8 mouse cellular contexts compared by ENCODE assay signal in genomic region chr13:91807874-91808575, GRCm38 (mm10). TPM values are rescaled to one million over a fixed set of nuclear protein-coding genes. Genes with fewer than 3 reads are reported as not detected.
DNase-seq lines count a peak whose midpoint lies in the region; ATAC-seq and TF ChIP-seq lines count a peak whose summit lies in the region.

No protein-coding gene starts in this region.

- H3K27me3 ChIP-seq in kidney, postnatal 0 days (ENCODE audit: insufficient read depth, low read length) = no peaks in the 10 kb centered on the region
- H3K27me3 ChIP-seq in embryonic facial prominence, embryonic 11.5 days (ENCODE audit: control insufficient read depth, insufficient read depth, low read length) = no peaks in the 10 kb centered on the region
- H3K27me3 ChIP-seq in intestine, embryonic 15.5 days (replicated peaks) = no peaks in the 10 kb centered on the region
- H3K27me3 ChIP-seq in midbrain, embryonic 16.5 days (ENCODE audit: control insufficient read depth, insufficient read depth, low read depth, low read length) = no peaks in the 10 kb centered on the region

- WGBS in kidney, postnatal 0 days = 23% methylated on average over 20 of the region's 20 CpGs
- 47% methylated on average over 20 of the region's 20 CpGs for WGBS in embryonic facial prominence, embryonic 11.5 days
- WGBS in intestine, embryonic 15.5 days = 24% methylated on average over 20 of the region's 20 CpGs
- WGBS in midbrain, embryonic 16.5 days = 34% methylated on average over 20 of the region's 20 CpGs

- H3K4me1 ChIP-seq in kidney, postnatal 0 days (replicated peaks; ENCODE audit: insufficient read depth, low read length) = no peaks in the 10 kb centered on the region; the same call in 1 of the 2 replicates
- H3K4me1 ChIP-seq in embryonic facial prominence, embryonic 11.5 days (ENCODE audit: control insufficient read depth, insufficient read depth, low read length) = no peaks in the 10 kb centered on the region
- H3K4me1 ChIP-seq in intestine, embryonic 15.5 days (replicated peaks) = no peaks in the 10 kb centered on the region
- peaks cover 10% of the 10 kb centered on the region for H3K4me1 ChIP-seq in midbrain, embryonic 16.5 days (ENCODE audit: control insufficient read depth, insufficient read depth, low read length)

- H3K36me3 ChIP-seq in kidney, postnatal 0 days (ENCODE audit: insufficient read depth, low read length) = peaks cover 6% of the 10 kb centered on the region; the same call in 1 of the 2 replicates
- H3K36me3 ChIP-seq in embryonic facial prominence, embryonic 11.5 days (replicated peaks; ENCODE audit: control insufficient read depth, insufficient read depth, low read depth, low read length) = peaks cover 3% of the 10 kb centered on the region
- no peaks in the 10 kb centered on the region for H3K36me3 ChIP-seq in intestine, embryonic 15.5 days
- peaks cover 12% of the 10 kb centered on the region; the same call in 1 of the 2 replicates for H3K36me3 ChIP-seq in midbrain, embryonic 16.5 days (ENCODE audit: control insufficient read depth, insufficient read depth, low read length)

- no peaks in the 10 kb centered on the region for H3K9me3 ChIP-seq in kidney, postnatal 0 days (replicated peaks; ENCODE audit: low read length)
- no peaks in the 10 kb centered on the region for H3K9me3 ChIP-seq in embryonic facial prominence, embryonic 11.5 days (replicated peaks; ENCODE audit: control insufficient read depth, low read length)
- no peaks in the 10 kb centered on the region for H3K9me3 ChIP-seq in intestine, embryonic 15.5 days
- H3K9me3 ChIP-seq in midbrain, embryonic 16.5 days (replicated peaks; ENCODE audit: control insufficient read depth, low read length, poor library complexity, severe bottlenecking) = no peaks in the 10 kb centered on the region

- ATAC-seq in kidney, postnatal 0 days (replicated peaks; ENCODE audit: low FRiP score, low read depth) = no peak
- ATAC-seq in embryonic facial prominence, embryonic 11.5 days (replicated peaks; ENCODE audit: insufficient number of reproducible peaks, low FRiP score, low TSS enrichment, low read depth) = no peak
- ATAC-seq in intestine, embryonic 15.5 days = no peak
- ATAC-seq in midbrain, embryonic 16.5 days = no peak

- DNase-seq in kidney, postnatal 0 days (ENCODE audit: low spot score) = peak; percentile 50
- DNase-seq in kidney, adult 8-10 months = no peak
- peak; percentile 74 for DNase-seq in MN1 (ENCODE audit: low spot score)
- peak; percentile 30 for DNase-seq in embryonic facial prominence, embryonic 11.5 days (ENCODE audit: low spot score)
- DNase-seq in right cerebral cortex, postnatal 14 days = no peak
- no peak for DNase-seq in ovary, adult 18-20 months (ENCODE audit: low spot score)

- H3K4me3 ChIP-seq in kidney, postnatal 0 days (replicated peaks; ENCODE audit: low read depth, low read length) = peak overlapping the region; percentile 76
- peak overlapping the region; percentile 92 for H3K4me3 ChIP-seq in embryonic facial prominence, embryonic 11.5 days (ENCODE audit: low read depth, low read length)
- H3K4me3 ChIP-seq in intestine, embryonic 15.5 days (replicated peaks) = peak overlapping the region; percentile 84
- peak overlapping the region; percentile 72 for H3K4me3 ChIP-seq in midbrain, embryonic 16.5 days (ENCODE audit: low read depth, low read length)

- TF ChIP-seq CTCF in kidney, postnatal 0 days (IDR thresholded peaks at IDR 0.05; ENCODE audit: low read depth) = no peak

- H3K4me2 ChIP-seq in kidney, postnatal 0 days (ENCODE audit: low read length) = peak overlapping the region; percentile 63
- H3K4me2 ChIP-seq in embryonic facial prominence, embryonic 11.5 days (ENCODE audit: low read depth, low read length) = peak overlapping the region; percentile 56
- peak overlapping the region; percentile 59 for H3K4me2 ChIP-seq in intestine, embryonic 15.5 days (replicated peaks)
- H3K4me2 ChIP-seq in midbrain, embryonic 16.5 days (ENCODE audit: low read length) = peak overlapping the region; percentile 56

- peak overlapping the region; percentile 93 for H3K27ac ChIP-seq in kidney, postnatal 0 days
- no peak overlapping the region for H3K27ac ChIP-seq in embryonic facial prominence, embryonic 11.5 days (replicated peaks; ENCODE audit: low read depth, low read length)
- H3K27ac ChIP-seq in intestine, embryonic 15.5 days = peak overlapping the region; percentile 93
- peak overlapping the region; percentile 95 for H3K27ac ChIP-seq in midbrain, embryonic 16.5 days (ENCODE audit: low read length)

- peak overlapping the region; percentile 85 for H3K9ac ChIP-seq in kidney, postnatal 0 days (ENCODE audit: low read depth, low read length)
- peak overlapping the region; percentile 98 for H3K9ac ChIP-seq in embryonic facial prominence, embryonic 11.5 days (replicated peaks; ENCODE audit: low read length)
- H3K9ac ChIP-seq in intestine, embryonic 15.5 days = peak overlapping the region; percentile 95
- H3K9ac ChIP-seq in midbrain, embryonic 16.5 days (ENCODE audit: low read depth, low read length) = peak overlapping the region; percentile 95

RNA-seq across cellular contexts. Expression of gene Zcchc9, which starts 0.5 kb away (rescaled TPM):
- polyA plus RNA-seq in kidney, postnatal 0 days (2015; fragmentation: Nextera tagmentation; extraction: Ambion mirVana) = 22.5 TPM in 2 replicates
- polyA plus RNA-seq in embryonic facial prominence, embryonic 11.5 days (2014; fragmentation: Nextera tagmentation; extraction: Ambion mirVana) = 22.6 and 26.6 TPM in 2 replicates
- polyA plus RNA-seq in intestine, embryonic 15.5 days (2015; fragmentation: Nextera tagmentation; extraction: Ambion mirVana) = 28.7 and 33.3 TPM in 2 replicates
- 18.5 and 18.6 TPM in 2 replicates for polyA plus RNA-seq in midbrain, embryonic 16.5 days (2015; fragmentation: Nextera tagmentation; extraction: Ambion mirVana)

Comparison
In these comparisons a context has a peak if more than half of its experiments do, and no peak if none do; other contexts are left out.
1. DNase-seq: peak in kidney, postnatal 0 days (single experiment), MN1 (single experiment) and embryonic facial prominence, embryonic 11.5 days (single experiment); none in kidney, adult 8-10 months (0 of 2), right cerebral cortex, postnatal 14 days (single experiment) and ovary, adult 18-20 months (single experiment).
2. Peak in every context shown above with its lines, with median percentiles within 50 percentile points of each other: H3K4me2 ChIP-seq, H3K4me3 ChIP-seq and H3K9ac ChIP-seq.